Mouse (Mus musculus) gonadal fat pad, adult 2 months (tissue): ENCODE data around the gene Alk. TPM values are rescaled to one million over a fixed set of nuclear protein-coding genes. Genes with fewer than 3 reads are reported as not detected.
"Not testable (repeated sequence)": the region's sequence is repeated elsewhere in the genome, so short reads cannot be mapped to it uniquely, and the experiment has no call there.

Experiments
- DNase-seq: peaks from one replicate; pipeline ENCODE4 v3.0.0-alpha.2; 2012; ENCODE audit warnings: low read depth
- polyA plus RNA-seq: library from polyadenylated mRNA; depleted of rRNA; stranded (reverse); fragments of >200 nt; gene quantifications from 2 replicates; pipeline ENCODE4 v1.2.3, GENCODE M21; 2012

Alk gene
- polyA plus RNA-seq, 1 experiment: 0.04 TPM

DNA sequence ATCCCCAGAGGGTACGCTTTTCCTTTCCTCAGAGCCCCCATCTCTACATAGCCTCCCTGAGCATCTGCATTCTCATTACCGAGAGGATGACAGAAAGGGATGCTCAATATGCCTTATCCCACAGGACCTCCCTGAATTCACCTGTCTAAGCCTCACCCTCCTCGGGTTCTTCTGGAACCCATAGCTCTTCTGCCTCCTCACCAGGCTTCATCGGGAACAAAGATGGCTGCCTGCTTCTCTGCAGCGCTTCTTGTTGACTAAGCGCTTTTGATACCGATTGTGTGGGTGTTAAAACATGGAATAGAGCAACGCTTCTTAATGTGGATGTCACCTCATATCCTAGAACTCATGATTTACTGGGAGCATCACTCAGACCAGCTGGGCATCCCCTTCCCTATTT, 75.9 kb downstream of the Alk start:
- DNase-seq: no peak

DNA sequence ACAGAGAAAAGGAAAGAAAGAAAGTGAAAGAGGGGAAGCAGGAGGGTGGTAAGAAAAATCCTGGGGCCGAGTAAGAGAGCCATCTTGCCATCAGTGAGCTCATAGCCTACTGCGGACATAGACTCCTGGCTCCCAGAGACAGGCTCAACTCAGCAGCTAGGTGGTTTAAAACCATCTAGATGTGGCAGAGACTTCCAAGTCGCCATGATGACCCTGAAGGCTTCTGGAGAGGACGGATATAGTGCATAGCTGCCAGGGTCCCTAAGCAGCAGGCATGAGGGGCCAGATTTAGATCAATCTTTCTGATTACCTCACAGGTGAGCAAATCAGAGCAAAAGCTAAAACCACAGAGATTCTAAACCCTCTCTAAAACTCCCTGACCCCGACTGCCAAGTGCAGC, 76.9 kb downstream of the Alk start:
- no peak for DNase-seq

DNA sequence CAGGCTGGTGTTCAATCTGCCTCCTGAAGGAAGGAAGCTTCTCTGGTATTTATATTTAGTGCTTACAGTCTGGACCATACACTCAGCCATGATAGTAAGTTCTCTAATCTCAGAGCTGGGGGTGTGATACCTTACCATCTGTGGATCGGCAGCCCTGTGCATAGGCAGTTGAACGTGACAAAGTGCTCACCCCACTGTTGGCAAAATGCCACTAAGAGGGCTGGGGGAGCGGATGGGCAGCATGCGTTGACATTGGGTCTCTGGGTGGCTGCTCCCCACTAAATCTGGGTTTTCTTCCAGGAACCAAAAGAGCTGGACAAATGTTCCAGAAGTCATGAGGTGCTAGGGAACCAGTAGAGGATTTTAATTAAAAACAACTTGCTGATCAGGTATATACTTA, 78.1 kb downstream of the Alk start:
- no peak for DNase-seq

DNA sequence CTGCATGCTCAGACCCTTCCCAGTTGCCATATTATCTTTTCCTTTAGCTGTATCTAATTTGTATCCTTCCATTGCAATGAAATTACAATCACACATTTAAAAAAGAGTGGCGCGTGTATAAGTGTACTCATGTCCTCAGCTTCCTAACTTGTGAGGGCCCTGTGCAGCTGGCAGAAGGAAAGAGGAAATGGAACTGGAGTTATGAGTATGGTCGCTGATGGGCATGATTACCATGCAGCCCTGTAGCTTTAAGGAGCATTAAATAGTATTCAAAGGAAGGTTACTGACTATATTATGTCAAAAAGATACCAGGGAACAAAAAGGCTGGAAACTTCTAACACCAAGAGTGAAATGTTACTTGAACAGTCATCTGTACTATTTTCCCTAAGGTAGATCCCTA, 79.6 kb downstream of the Alk start:
- DNase-seq: no peak

DNA sequence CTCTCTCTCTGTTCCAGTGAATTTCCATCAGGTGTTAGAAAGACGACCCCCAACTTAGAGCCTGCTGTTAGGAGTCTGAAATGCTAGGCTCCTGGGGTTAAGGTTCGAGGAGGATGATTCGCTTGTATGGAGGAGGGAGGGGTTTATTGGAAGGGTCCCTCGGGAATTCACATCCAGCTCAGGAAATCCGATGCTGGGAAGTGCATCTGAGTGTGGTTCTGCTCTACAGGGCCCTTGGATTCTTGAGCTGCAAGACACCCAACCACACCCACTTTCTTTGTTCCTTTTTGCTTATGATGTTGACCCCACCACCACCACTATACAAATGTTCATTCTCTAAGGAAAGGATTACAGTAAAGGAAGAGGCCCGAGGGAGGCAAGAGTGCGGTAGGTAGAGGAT, 81.4 kb downstream of the Alk start:
- no peak for DNase-seq

DNA sequence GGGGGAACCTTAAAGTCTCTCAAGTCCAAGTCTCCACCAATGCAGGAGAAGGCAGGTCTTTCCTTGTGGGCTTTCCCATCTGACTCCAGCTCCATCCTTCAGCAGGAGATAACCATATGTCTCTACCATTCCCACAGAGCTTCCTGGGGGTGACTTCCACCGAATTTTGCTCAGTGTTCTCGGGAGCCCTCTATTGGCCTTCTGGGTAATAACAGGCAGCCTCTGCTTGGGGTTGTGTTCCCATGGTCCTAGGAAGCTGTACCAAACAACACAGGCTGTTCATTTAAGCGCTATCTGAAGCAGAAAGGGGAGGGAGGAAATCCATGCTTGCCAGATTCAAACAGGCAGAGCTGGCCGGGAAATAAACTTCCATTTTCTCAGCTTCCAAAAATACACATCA, 82.0 kb downstream of the Alk start:
- no peak for DNase-seq

DNA sequence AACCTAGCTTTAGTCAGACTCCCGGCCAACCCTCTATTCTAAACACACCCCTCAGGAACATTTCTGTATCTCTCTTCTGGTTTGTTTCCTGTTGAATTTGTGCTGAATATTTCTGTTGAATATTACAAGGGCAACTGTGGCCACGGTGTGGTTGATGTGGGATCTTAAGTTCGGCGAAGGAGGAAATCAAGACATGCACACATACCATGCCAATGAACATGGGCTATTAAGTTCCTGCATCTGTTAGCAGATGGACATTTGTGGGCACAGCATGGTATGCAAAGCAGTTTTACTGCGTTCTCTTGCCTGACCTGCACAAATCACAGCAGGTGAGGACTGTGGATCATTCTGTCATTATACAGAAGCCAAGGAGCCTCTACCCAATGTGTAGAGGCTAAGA, 83.1 kb downstream of the Alk start:
- DNase-seq: no peak

DNA sequence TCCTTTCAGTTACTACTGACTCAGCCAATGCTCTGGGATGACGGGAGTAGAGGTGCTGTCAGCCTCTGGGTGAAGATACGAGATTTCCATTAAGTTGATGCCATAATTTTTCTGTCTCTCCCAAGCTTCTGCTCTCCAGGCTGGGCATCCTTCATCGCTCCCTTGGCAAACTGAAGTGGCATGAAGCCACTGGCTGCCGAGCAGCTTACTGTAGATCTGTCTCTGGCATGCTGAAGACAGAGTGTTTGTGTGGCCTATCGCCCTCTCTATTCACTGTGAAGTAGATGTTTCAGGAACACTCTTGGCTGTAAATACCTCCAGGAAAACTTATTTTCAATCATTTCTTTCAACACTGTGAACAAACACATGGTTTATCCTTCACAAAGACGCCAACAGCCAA, 93.7 kb downstream of the Alk start:
- no peak for DNase-seq

DNA sequence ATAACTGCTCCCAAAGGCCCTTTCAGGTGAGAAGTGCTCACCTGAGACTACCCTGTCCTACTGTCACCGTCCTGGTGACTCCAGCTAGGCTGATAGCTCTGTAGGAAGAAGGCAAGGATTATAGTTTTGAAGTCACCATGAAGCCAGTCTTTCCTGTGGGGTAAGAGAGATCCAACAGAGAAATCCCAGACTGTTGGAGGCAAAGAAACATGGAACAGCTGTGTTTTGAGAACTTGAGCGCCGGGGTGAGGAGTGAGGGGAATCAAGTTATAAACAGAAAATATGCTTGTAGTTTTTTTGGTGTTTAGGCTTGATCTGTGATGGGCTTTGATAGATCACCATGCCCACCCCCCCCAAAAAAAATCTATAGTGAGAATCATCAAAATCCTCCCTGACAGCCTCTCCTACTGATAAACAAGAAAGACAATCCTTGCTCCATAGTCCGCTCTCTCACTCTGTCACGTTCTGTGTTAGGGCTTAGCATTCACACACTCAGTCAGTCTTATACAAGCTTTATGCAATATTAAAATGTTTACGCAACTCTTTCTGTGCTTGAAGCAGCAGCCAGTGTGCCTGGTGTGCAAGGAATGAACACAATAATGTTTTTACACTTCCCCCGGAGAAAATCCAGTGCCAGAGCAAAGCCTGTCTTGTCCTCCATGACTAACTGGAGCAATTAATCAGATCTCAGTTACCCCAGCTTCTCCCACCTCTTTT, 95.6 kb downstream of the Alk start:
- DNase-seq: no peak

DNA sequence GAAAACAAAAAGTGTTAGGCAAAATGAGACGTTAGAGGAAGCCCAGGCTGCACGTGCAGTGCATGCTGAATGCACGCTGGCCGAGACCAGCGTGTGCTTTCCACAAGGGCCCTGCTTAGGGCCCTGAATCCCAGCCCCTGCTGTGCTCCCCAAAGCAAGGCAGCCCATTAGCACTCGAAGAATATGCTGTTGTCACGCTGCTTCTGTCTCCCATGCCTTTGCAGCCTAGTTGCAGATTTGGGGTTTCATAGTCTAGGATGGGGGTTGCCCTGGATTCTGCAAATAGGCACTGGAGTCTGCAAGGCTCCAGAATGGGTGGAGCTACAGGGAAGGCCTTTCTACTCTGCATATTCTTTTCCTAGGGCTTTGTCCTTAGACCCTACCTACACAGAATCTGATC, 99.2 kb downstream of the Alk start:
- no peak for DNase-seq

DNA sequence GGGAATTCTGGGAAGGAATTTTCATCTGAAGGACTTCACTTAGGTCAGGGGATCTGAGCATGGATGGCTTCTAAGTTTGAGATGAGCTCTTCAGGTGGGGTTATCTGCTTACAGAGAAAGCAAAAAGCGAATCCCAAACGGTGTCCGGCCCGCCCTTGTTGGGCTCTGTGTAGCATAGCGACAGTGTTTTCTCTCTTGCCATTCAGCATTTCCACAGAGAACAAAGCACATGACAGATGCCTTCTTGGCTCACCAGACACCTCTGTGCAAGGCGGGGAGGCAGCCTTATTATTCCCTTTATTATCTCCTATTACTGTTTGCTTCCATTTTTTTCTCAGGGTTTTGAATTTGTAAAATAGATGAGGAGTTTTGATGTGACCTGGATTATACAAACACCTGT, 99.8 kb downstream of the Alk start:
- no peak for DNase-seq

DNA sequence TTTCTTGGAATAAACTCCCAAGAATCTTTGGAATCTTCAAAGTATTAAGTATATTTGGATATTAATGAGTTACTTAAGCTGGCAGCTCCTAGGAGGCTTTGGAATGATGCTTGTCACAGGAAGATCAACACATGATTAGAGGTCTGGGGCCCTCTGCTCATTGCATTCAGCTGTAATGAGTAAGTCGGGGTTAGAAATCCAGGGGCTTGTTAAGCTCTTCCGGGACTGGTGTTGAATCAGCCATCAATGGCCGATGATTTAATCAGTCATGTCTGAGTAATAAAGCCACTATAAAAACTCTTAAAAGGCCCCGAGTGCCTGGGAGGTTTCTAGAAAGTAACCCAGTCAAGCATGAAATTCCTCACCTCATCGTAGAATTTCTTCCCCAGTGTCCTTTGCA, 109.0 kb downstream of the Alk start:
- DNase-seq: no peak

DNA sequence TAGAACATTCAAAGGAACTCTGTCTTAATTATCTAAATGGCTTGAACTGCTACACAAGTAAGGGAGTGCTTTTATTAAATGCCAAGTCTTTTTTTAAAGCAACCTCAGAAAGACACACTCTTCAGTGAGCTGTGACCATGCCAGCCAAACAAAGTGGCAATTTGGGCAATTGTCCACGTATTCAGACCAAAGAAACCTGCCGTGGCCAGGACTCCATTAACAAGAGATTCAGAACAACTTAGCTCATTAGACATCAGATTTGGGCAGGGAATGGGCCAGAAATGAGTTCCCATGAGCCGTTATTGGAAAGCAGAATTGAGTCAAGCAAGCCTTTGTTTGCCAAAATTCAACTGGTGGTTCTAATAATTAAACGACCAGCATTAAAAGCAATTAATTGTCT, 118.8 kb downstream of the Alk start:
- DNase-seq: no peak

DNA sequence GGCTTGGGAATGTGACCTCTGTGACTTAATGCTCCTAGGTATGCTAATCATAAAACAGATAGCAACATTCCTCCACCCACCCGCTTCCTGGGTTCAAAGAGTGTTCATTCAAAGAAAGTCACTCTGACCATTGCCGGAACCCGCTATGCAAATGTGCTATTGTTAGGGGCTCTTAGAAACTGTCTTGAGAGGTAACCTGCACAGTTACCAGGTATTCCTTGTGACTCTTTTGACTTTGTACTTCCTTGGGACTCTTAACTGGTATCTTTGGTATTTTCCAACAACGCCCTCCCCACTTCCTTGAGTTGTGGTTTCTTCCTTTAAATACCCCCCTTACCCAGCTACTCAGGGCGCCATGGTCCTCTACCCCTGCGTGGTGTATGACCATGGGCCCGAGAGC, 125.2 kb downstream of the Alk start:
- DNase-seq: not testable (repeated sequence)

DNA sequence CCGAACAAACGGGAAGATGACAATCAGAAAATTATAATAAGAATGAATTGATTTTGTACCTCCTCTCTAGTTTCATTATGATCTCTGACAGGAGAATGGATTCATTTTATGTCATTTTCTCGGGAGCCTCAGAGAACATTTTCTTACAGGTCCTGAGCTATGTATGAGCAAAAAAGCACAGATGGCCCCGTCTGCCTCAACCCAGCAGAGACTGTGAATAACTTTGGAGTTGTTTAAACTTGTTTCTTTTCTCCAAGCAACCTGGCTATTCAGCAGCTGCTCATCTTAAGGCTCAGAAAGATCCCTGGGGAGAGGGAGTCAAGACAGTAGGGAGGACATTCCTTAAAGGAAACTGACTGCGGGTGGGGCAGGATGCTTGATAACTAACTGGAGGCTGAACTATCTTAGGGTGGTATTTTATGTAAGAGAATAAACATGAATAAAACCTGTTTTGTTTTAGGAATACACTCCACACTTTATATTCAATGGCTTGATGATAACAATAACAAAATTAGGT, 126.5 kb downstream of the Alk start:
- DNase-seq: no peak

DNA sequence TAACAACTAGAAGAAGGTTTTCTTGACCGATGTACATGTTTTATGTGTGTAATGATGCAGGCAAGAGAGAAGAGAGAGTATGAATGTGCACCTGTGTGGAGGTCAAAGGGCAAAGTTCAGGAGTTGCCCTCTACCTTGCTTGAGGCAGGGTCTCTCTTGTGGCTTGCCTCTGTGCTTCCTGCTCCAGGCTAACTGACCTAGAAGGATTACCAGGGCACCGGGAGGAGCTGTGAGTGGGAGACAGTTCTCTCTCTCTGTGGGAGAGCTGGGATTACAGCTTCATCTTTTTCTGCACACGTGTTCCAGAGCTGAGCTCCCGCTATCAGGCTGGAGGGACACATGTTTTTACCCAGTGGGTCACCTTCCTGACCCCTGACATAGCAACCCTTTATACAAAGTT, 127.5 kb downstream of the Alk start:
- DNase-seq: no peak

DNA sequence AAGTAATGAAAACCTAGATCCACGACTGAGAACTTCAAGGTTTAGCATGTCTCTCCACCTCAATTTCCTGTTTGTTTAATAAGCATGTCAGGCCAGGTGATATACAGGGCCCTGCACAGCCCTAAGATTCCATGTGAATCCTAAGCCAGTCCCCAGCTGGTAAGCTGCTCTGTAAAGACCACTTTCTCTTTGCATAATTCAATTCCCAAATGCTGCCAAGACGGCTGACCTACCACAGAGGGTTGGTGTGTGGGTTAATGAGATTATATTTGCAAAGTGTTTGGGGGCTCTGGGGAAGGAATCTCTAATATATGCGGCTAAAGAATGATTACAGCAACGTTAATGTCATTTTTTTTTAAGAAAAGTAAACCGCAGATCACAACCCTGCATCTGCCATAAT, 130.3 kb downstream of the Alk start:
- DNase-seq: no peak

DNA sequence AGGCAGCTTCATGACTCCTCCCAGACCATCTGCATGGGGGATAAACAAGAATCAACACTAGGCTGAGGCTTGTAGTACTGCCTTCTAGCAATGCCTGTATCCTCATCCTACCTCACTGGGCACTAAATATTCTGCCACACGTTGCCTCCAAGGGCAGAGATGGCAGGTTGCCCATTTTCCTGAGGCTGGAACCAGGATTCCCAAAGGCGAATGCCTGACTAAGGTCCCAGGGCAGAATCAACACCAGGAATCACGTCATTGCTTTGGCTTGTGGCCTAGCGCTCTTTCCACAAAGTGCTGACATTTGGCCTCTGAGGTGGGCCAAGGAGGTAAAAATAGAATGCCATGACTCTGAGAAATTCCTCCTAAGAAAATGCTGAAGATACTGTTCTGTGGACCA, 155.9 kb downstream of the Alk start:
- DNase-seq: no peak

DNA sequence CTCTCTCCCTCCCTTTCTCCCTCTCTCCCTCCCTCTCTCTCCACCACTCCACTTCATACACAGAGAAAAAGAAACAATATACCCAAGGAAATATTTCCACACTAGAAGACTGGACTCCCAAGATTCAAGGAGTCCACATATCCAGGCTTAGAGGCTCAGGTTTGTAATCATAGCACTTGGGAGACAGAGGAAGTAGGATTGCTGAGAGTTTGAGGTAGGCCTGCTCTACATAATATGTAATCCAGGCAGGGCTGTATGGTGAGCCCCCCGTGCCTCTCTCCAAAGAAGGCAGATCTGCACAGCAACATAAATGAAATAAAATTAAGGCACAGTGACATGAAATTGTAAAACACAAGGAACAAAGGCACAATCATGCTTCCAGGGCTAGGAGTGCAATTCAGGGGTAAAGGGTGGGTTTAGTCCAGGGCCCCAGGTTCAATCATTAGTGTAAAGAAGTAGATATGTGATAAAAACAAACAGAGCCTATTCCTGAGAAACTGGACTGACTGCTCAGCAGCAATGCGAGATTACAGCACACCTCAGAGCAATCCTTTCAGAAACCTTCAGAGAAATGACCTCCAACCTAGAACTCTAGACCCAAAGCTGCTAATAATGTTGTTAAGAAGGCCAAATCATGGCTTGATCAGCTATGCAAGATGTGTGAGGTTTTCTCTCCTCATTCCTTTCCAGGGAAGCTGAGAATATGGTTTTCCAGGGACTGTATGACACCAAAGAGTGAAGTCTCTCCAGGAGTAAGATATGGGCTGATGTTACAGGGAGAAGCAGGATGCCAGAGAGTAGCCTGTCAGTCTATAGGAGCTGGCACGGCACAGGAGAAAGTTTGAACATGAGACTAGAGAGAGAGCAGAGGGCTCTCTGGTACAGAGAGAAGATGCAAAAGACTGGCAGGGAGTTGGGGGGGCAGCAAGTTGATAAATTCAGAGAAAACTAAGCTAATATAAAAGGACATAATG, 158.9 kb downstream of the Alk start:
- DNase-seq: no peak

DNA sequence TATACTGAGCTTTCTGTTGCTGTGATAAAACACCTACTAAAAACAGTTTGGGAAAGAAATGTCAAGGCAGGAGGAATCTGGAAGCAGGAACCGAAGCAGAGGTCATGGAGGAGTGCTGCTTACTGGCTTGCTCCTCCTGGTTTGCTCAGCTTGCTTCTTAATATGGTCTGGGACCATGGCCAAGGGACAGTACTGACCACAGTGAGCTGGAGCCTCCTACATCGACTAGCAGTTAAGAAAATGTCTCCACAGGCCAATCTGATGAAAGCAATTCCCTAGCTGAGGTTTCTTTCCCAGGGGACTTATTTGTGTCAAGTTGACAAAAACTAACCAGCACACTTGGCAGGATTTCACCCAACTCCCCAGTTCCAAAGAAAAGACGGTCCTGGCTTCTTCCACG, 187.0 kb downstream of the Alk start:
- no peak for DNase-seq

DNA sequence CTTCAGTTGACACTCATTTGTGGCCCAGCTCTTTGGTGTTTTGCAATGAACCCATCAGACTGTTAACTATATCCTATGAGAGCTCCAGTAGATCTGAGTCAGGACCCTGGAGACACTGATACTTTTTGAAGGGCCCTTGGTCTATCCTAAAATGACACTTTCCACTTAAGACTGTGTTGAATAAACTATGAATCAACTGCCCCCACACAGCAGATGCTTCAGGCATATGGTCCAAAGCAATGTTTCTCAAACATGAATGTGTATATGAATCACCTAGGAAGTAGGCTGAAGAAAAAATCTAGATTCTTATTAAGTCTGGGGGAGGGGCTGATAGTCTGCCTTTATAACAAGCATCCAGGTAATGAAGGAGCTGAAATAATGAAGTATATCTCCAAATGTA, 189.8 kb downstream of the Alk start:
- DNase-seq: no peak

DNA sequence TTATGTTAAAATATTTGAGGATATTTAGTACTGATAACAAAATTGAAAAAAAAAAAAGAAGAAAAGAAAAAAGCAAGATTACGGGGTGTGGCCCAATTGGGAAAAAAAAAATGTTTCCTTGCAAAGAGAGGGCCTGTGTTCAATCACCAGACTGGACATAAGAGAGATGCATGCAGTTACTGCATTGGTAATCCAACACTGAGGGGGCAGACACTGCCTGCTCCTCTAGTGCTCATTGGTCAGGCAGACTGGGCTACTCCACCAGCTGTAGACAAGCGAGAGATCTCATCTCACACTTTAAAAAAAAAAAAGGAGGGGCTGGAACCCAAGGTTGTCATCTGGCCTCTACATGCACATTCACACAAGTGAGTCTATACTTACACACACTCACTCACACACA, 199.6 kb downstream of the Alk start:
- DNase-seq: no peak

DNA sequence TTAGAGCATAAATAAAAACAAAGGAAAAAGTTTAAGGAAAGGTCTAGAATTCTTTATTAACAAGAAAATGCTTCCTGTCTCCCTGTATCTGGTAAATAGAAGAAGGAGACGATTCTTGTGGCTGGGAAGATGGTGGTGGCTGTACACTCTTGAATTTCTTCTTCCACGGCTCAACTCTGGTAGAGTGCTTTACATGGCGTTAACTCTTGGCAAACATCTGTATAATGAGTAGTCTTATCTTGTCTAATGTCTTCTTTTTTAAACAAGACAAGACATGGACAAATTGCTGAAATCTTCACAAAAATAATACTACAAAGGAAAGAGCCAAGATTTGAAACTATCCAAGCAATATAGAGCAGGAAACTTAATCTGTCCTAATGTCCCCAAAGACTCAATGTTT, 202.6 kb downstream of the Alk start:
- no peak for DNase-seq
